Mouse (Mus musculus): ENCODE results near the gene Zbtb38.
"Not testable (repeated sequence)": the region's sequence is repeated elsewhere in the genome, so short reads cannot be mapped to it uniquely, and the experiment has no call there.

The Zbtb38 gene

GRCm38 (mm10) chr9:96644840-96645239 is 107.8 kb downstream of the Zbtb38 start:
- no peak for DNase-seq (ENCODE audit: extremely low read depth, low read depth)

- DNase-seq (ENCODE audit: extremely low read depth, low read depth): not testable (repeated sequence)
Observed at GRCm38 (mm10) chr9:96644002-96644401, 108.6 kb downstream of the Zbtb38 start.

GRCm38 (mm10) chr9:96639451-96639850 is 113.2 kb downstream of the Zbtb38 start:
- DNase-seq (ENCODE audit: extremely low read depth, low read depth): peak; percentile 31

- no peak for DNase-seq (ENCODE audit: extremely low read depth, low read depth)
Observed at GRCm38 (mm10) chr9:96638508-96638907, 114.1 kb downstream of the Zbtb38 start.

- DNase-seq (ENCODE audit: extremely low read depth, low read depth): peak; percentile 80
Observed at GRCm38 (mm10) chr9:96637157-96637548, 115.5 kb downstream of the Zbtb38 start.

- peak; percentile 95 for DNase-seq (ENCODE audit: extremely low read depth, low read depth)
Observed at GRCm38 (mm10) chr9:96636423-96637156, 116.0 kb downstream of the Zbtb38 start.

- DNase-seq (ENCODE audit: extremely low read depth, low read depth): no peak
Observed at GRCm38 (mm10) chr9:96635899-96636298, 116.7 kb downstream of the Zbtb38 start.

GRCm38 (mm10) chr9:96635176-96635575 is 117.5 kb downstream of the Zbtb38 start:
- DNase-seq (ENCODE audit: extremely low read depth, low read depth): no peak

- no peak for DNase-seq (ENCODE audit: extremely low read depth, low read depth)
Observed at GRCm38 (mm10) chr9:96633771-96634170, 118.9 kb downstream of the Zbtb38 start.
